Comparison of ENCODE assay signal across 8 mouse cellular contexts in genomic region chr2:11502901-11503431, GRCm38 (mm10). TPM values are rescaled to one million over a fixed set of nuclear protein-coding genes. Genes with fewer than 3 reads are reported as not detected.
DNase-seq lines count a peak whose midpoint lies in the region; ATAC-seq lines count a peak whose summit lies in the region.

No protein-coding gene starts in this region.

- H3K4me2 ChIP-seq in forebrain, embryonic 12.5 days = peak overlapping the region; percentile 86
- H3K4me2 ChIP-seq in heart, embryonic 16.5 days (ENCODE audit: low read depth, low read length) = peak overlapping the region; percentile 98
- H3K4me2 ChIP-seq in liver, embryonic 13.5 days = peak overlapping the region; percentile 70
- peak overlapping the region; percentile 92 for H3K4me2 ChIP-seq in stomach, embryonic 15.5 days

- peaks cover 23% of the 10 kb centered on the region for H3K27me3 ChIP-seq in forebrain, embryonic 12.5 days
- H3K27me3 ChIP-seq in heart, embryonic 16.5 days (ENCODE audit: control insufficient read depth, insufficient read depth, low read length) = no peaks in the 10 kb centered on the region
- H3K27me3 ChIP-seq in liver, embryonic 13.5 days = peaks cover 44% of the 10 kb centered on the region
- H3K27me3 ChIP-seq in stomach, embryonic 15.5 days (replicated peaks) = no peaks in the 10 kb centered on the region

- peak; percentile 61 for DNase-seq in ovary, adult 18-20 months (ENCODE audit: low spot score)
- no peak for DNase-seq in ovary, postnatal 10 days (ENCODE audit: low spot score)
- peak; percentile 71 to 91 for DNase-seq in kidney, postnatal 25 days
- peak; percentile 32 for DNase-seq in liver, embryonic 13.5 days
- DNase-seq in natural killer cell, adult 2 months (ENCODE audit: low spot score in 2 of 2) = peak; percentile 30 to 56

- H3K9me3 ChIP-seq in forebrain, embryonic 12.5 days = no peaks in the 10 kb centered on the region
- H3K9me3 ChIP-seq in heart, embryonic 16.5 days (replicated peaks; ENCODE audit: control insufficient read depth, low read length) = no peaks in the 10 kb centered on the region
- no peaks in the 10 kb centered on the region for H3K9me3 ChIP-seq in liver, embryonic 13.5 days (replicated peaks)
- no peaks in the 10 kb centered on the region for H3K9me3 ChIP-seq in stomach, embryonic 15.5 days

- H3K4me1 ChIP-seq in forebrain, embryonic 12.5 days = peaks cover 31% of the 10 kb centered on the region
- H3K4me1 ChIP-seq in heart, embryonic 16.5 days (ENCODE audit: control insufficient read depth, insufficient read depth, low read length) = peaks cover 25% of the 10 kb centered on the region
- H3K4me1 ChIP-seq in liver, embryonic 13.5 days (replicated peaks) = peaks cover 40% of the 10 kb centered on the region
- peaks cover 18% of the 10 kb centered on the region for H3K4me1 ChIP-seq in stomach, embryonic 15.5 days

- ATAC-seq in forebrain, embryonic 12.5 days (ENCODE audit: low FRiP score) = peak; percentile 44
- ATAC-seq in heart, embryonic 16.5 days (replicated peaks; ENCODE audit: extremely low read depth, insufficient read depth, low FRiP score) = peak; percentile 71
- ATAC-seq in liver, embryonic 13.5 days (ENCODE audit: low read depth) = no peak; the same call in 1 of the 2 replicates
- peak; percentile 82 for ATAC-seq in stomach, embryonic 15.5 days (ENCODE audit: insufficient read depth, low FRiP score, low read depth)

- H3K36me3 ChIP-seq in forebrain, embryonic 12.5 days (replicated peaks) = no peaks in the 10 kb centered on the region
- peaks cover 4% of the 10 kb centered on the region; the same call in 1 of the 2 replicates for H3K36me3 ChIP-seq in heart, embryonic 16.5 days (ENCODE audit: control insufficient read depth, insufficient read depth)
- H3K36me3 ChIP-seq in liver, embryonic 13.5 days = no peaks in the 10 kb centered on the region
- H3K36me3 ChIP-seq in stomach, embryonic 15.5 days = no peaks in the 10 kb centered on the region

- no peak overlapping the region for H3K27ac ChIP-seq in forebrain, embryonic 12.5 days
- peak overlapping the region; percentile 87 for H3K27ac ChIP-seq in heart, embryonic 16.5 days (ENCODE audit: low read length)
- no peak overlapping the region for H3K27ac ChIP-seq in liver, embryonic 13.5 days
- H3K27ac ChIP-seq in stomach, embryonic 15.5 days = peak overlapping the region; percentile 93

- peak overlapping the region; percentile 75 for H3K9ac ChIP-seq in forebrain, embryonic 12.5 days
- peak overlapping the region; percentile 85 for H3K9ac ChIP-seq in heart, embryonic 16.5 days (ENCODE audit: low read length)
- peak overlapping the region; percentile 39 for H3K9ac ChIP-seq in liver, embryonic 13.5 days
- H3K9ac ChIP-seq in stomach, embryonic 15.5 days = peak overlapping the region; percentile 37; the same call in 1 of the 2 replicates

- H3K4me3 ChIP-seq in forebrain, embryonic 12.5 days (replicated peaks) = peak overlapping the region; percentile 68
- H3K4me3 ChIP-seq in heart, embryonic 16.5 days (ENCODE audit: low read length) = peak overlapping the region; percentile 78
- H3K4me3 ChIP-seq in liver, embryonic 13.5 days (replicated peaks) = peak overlapping the region; percentile 61
- H3K4me3 ChIP-seq in stomach, embryonic 15.5 days (replicated peaks) = peak overlapping the region; percentile 69

- under 1% methylated on average over 39 of the region's 39 CpGs for WGBS in forebrain, embryonic 12.5 days
- under 1% methylated on average over 39 of the region's 39 CpGs for WGBS in heart, embryonic 16.5 days
- 1% methylated on average over 39 of the region's 39 CpGs for WGBS in liver, embryonic 13.5 days (ENCODE audit: insufficient replicate concordance)
- under 1% methylated on average over 39 of the region's 39 CpGs for WGBS in stomach, embryonic 15.5 days

RNA-seq across cellular contexts. Expression of gene Pfkfb3, which starts 50.9 kb away (rescaled TPM):
- 19.6 and 20.8 TPM in 2 replicates for polyA plus RNA-seq in forebrain, embryonic 12.5 days (2016; fragmentation: Nextera tagmentation; extraction: Ambion mirVana)
- 9.5 and 12.3 TPM in 2 replicates for polyA plus RNA-seq in heart, embryonic 16.5 days (2015; fragmentation: Nextera tagmentation; extraction: Ambion mirVana)
- 7.2 and 8.5 TPM in 2 replicates for polyA plus RNA-seq in liver, embryonic 13.5 days (2015; fragmentation: Nextera tagmentation; extraction: Ambion mirVana)
- 17.1 and 19.7 TPM in 2 replicates for polyA plus RNA-seq in stomach, embryonic 15.5 days (2015; fragmentation: Nextera tagmentation; extraction: Ambion mirVana)

Comparison
In these comparisons a context has a peak if more than half of its experiments do, and no peak if none do; other contexts are left out.
1. H3K27ac ChIP-seq: peak in heart, embryonic 16.5 days (single experiment) and stomach, embryonic 15.5 days (single experiment); none in forebrain, embryonic 12.5 days (single experiment) and liver, embryonic 13.5 days (single experiment).
2. Peak in every context shown above with its lines, with median percentiles within 50 percentile points of each other: H3K4me2 ChIP-seq, H3K4me3 ChIP-seq and H3K9ac ChIP-seq.